ENCODE assay signal across 25 mouse cellular contexts in the genomic region with DNA sequence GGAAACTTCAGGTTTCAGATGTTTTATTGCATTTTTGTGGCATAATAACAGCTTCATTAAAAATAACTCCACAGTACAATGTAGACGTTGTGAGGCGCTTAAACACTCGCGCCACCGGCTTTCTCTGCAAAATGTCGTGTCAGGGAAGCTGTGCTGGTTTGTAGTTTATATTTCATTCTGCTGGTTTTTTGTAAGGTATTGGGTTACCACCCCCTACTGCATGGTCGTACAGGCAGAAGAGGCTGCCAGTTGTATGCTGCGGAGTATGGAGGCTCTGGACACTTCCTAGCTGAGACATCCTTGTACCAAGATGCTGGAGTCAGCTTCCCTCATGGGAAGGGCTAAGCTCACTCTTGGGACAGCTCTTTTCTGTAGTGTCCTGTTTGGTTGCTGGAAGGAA. TPM values are rescaled to one million over a fixed set of nuclear protein-coding genes. Genes with fewer than 3 reads are reported as not detected.
DNase-seq lines count a peak whose midpoint lies in the region; ATAC-seq and TF ChIP-seq lines count a peak whose summit lies in the region.
"Had no signal": no experiment of that assay in that cellular context is flagged by ENCODE, and none has a peak within 500 bp of the region (broad histone marks: within the 10 kb centered on the region; RNA-seq: fewer than 3 reads in every experiment).

No protein-coding gene starts in this region.

- H3K27me3 ChIP-seq in embryonic facial prominence, embryonic 11.5 days (ENCODE audit: control insufficient read depth, insufficient read depth, low read length): no peaks in the 10 kb centered on the region
- H3K27me3 ChIP-seq in embryonic facial prominence, embryonic 10.5 days (replicated peaks; ENCODE audit: low read depth, poor library complexity, severe bottlenecking): no peaks in the 10 kb centered on the region
- no peaks in the 10 kb centered on the region for H3K27me3 ChIP-seq in heart, adult 2 months (ENCODE audit: control insufficient read depth, insufficient read depth, low read length)
- H3K27me3 ChIP-seq in heart, embryonic 12.5 days (replicated peaks): no peaks in the 10 kb centered on the region
- no peaks in the 10 kb centered on the region for H3K27me3 ChIP-seq in lung, postnatal 0 days (replicated peaks; ENCODE audit: insufficient read depth, low read length)
- H3K27me3 ChIP-seq: CH12.LX; embryonic facial prominence, embryonic 15.5 days; forebrain, embryonic 12.5 days; liver, embryonic 12.5 days; midbrain, embryonic 13.5 days had no signal

- no peaks in the 10 kb centered on the region for H3K4me1 ChIP-seq in embryonic facial prominence, embryonic 11.5 days (ENCODE audit: control insufficient read depth, insufficient read depth, low read length)
- peaks cover 8% of the 10 kb centered on the region for H3K4me1 ChIP-seq in embryonic facial prominence, embryonic 10.5 days
- peaks cover 3% of the 10 kb centered on the region for H3K4me1 ChIP-seq in heart, adult 2 months (ENCODE audit: control insufficient read depth, insufficient read depth, low read length)
- no peaks in the 10 kb centered on the region for H3K4me1 ChIP-seq in heart, embryonic 12.5 days (replicated peaks)
- no peaks in the 10 kb centered on the region for H3K4me1 ChIP-seq in lung, postnatal 0 days (ENCODE audit: insufficient read depth, low read depth, low read length)
- peaks cover 3% of the 10 kb centered on the region; the same call in 1 of the 2 replicates for H3K4me1 ChIP-seq in lung, adult 2 months (ENCODE audit: control insufficient read depth, insufficient read depth, low read length)
- H3K4me1 ChIP-seq: embryonic facial prominence, embryonic 15.5 days; forebrain, embryonic 12.5 days; liver, embryonic 12.5 days; midbrain, embryonic 13.5 days had no signal

- no peaks in the 10 kb centered on the region for H3K9me3 ChIP-seq in embryonic facial prominence, embryonic 11.5 days (replicated peaks; ENCODE audit: control insufficient read depth, low read length)
- H3K9me3 ChIP-seq in embryonic facial prominence, embryonic 10.5 days: no peaks in the 10 kb centered on the region
- H3K9me3 ChIP-seq in heart, embryonic 12.5 days (replicated peaks): no peaks in the 10 kb centered on the region
- H3K9me3 ChIP-seq in lung, postnatal 0 days (ENCODE audit: low read length): no peaks in the 10 kb centered on the region
- H3K9me3 ChIP-seq: embryonic facial prominence, embryonic 15.5 days; forebrain, embryonic 12.5 days; liver, embryonic 12.5 days; midbrain, embryonic 13.5 days had no signal

- H3K79me2 ChIP-seq in heart, adult 2 months (replicated peaks; ENCODE audit: control insufficient read depth, insufficient read depth, low read length): no peaks in the 10 kb centered on the region

- no peak overlapping the region for H3K4me2 ChIP-seq in embryonic facial prominence, embryonic 11.5 days (ENCODE audit: low read depth, low read length)
- no peak overlapping the region for H3K4me2 ChIP-seq in heart, embryonic 12.5 days
- no peak overlapping the region for H3K4me2 ChIP-seq in lung, postnatal 0 days (replicated peaks; ENCODE audit: low read depth, low read length)
- H3K4me2 ChIP-seq: embryonic facial prominence, embryonic 15.5 days; forebrain, embryonic 12.5 days; hindbrain, embryonic 14.5 days; liver, embryonic 12.5 days; midbrain, embryonic 13.5 days had no signal

- TF ChIP-seq CTCF in heart, adult 2 months (IDR thresholded peaks at IDR 0.05): no peak
- TF ChIP-seq CTCF in lung, postnatal 0 days (IDR thresholded peaks at IDR 0.05): no peak
- TF ChIP-seq CTCF in lung, adult 2 months (IDR thresholded peaks at IDR 0.05; ENCODE audit: insufficient read depth, low read length): no peak

- H3K36me3 ChIP-seq in embryonic facial prominence, embryonic 11.5 days (replicated peaks; ENCODE audit: control insufficient read depth, insufficient read depth, low read depth, low read length): no peaks in the 10 kb centered on the region
- H3K36me3 ChIP-seq in embryonic facial prominence, embryonic 10.5 days (replicated peaks): no peaks in the 10 kb centered on the region
- H3K36me3 ChIP-seq in heart, adult 2 months (ENCODE audit: control insufficient read depth, insufficient read depth, low read length): no peaks in the 10 kb centered on the region
- no peaks in the 10 kb centered on the region for H3K36me3 ChIP-seq in heart, embryonic 12.5 days
- H3K36me3 ChIP-seq in lung, postnatal 0 days (ENCODE audit: insufficient read depth, low read length): no peaks in the 10 kb centered on the region
- H3K36me3 ChIP-seq: embryonic facial prominence, embryonic 15.5 days; forebrain, embryonic 12.5 days; liver, embryonic 12.5 days; midbrain, embryonic 13.5 days had no signal

- no peak for TF ChIP-seq EP300 in heart, adult 2 months (IDR thresholded peaks at IDR 0.05; ENCODE audit: insufficient read depth, low read depth, low read length)
- TF ChIP-seq EP300 in lung, postnatal 0 days (IDR thresholded peaks at IDR 0.05): no peak

- 65% methylated on average over 8 of the region's 8 CpGs for WGBS in embryonic facial prominence, embryonic 11.5 days
- 77% methylated on average over 8 of the region's 8 CpGs for WGBS in embryonic facial prominence, embryonic 10.5 days
- 78% methylated on average over 8 of the region's 8 CpGs for WGBS in heart, adult 2 months
- 82% methylated on average over 8 of the region's 8 CpGs for WGBS in heart, embryonic 12.5 days
- WGBS in lung, postnatal 0 days: 74% methylated on average over 8 of the region's 8 CpGs
- 78% methylated on average over 8 of the region's 8 CpGs for WGBS in lung, adult 2 months

- DNase-seq in embryonic facial prominence, embryonic 11.5 days (ENCODE audit: low spot score): peak; percentile 4
- no peak for DNase-seq in embryonic facial prominence, embryonic 10.5 days (ENCODE audit: low spot score)
- DNase-seq in heart, adult 2 months: peak; percentile 21 to 24
- no peak for DNase-seq in lung, postnatal 0 days (ENCODE audit: low spot score)
- no peak for DNase-seq in lung, adult 2 months
- DNase-seq in ovary, adult 18-20 months (ENCODE audit: low spot score): no peak
- DNase-seq: adrenal gland, adult 8-10 months; cerebellum, adult 8-10 months; cerebellum, postnatal 36 days; forebrain, postnatal 0 days; layer of hippocampus, postnatal 36 days; left cerebral cortex, postnatal 4 days; liver, postnatal 0 days; right cerebral cortex, adult 18-20 months; spleen, adult 18-20 months; thymus, postnatal 14 days had no signal

- no peak overlapping the region for H3K27ac ChIP-seq in embryonic facial prominence, embryonic 11.5 days (replicated peaks; ENCODE audit: low read depth, low read length)
- no peak overlapping the region for H3K27ac ChIP-seq in embryonic facial prominence, embryonic 10.5 days (replicated peaks)
- H3K27ac ChIP-seq in heart, adult 2 months: peak overlapping the region; percentile 73
- H3K27ac ChIP-seq in heart, embryonic 12.5 days (ENCODE audit: poor library complexity, severe bottlenecking): no peak overlapping the region
- H3K27ac ChIP-seq in lung, postnatal 0 days (ENCODE audit: low read length): no peak overlapping the region
- H3K27ac ChIP-seq: embryonic facial prominence, embryonic 15.5 days; forebrain, embryonic 12.5 days; hindbrain, embryonic 14.5 days; liver, embryonic 12.5 days; macrophage; midbrain, embryonic 13.5 days had no signal

- ATAC-seq in embryonic facial prominence, embryonic 11.5 days (replicated peaks; ENCODE audit: insufficient number of reproducible peaks, low FRiP score, low TSS enrichment, low read depth): no peak
- no peak for ATAC-seq in heart, embryonic 12.5 days (ENCODE audit: insufficient number of reproducible peaks, low FRiP score)
- peak; percentile 38; the same call in 1 of the 2 replicates for ATAC-seq in lung, postnatal 0 days
- ATAC-seq: forebrain, postnatal 0 days; intestine, postnatal 0 days; liver, embryonic 12.5 days; liver, postnatal 0 days; midbrain, embryonic 13.5 days had no signal

- no peak overlapping the region for H3K9ac ChIP-seq in embryonic facial prominence, embryonic 11.5 days (replicated peaks; ENCODE audit: low read length)
- no peak overlapping the region for H3K9ac ChIP-seq in heart, adult 2 months (ENCODE audit: low read depth, low read length)
- no peak overlapping the region for H3K9ac ChIP-seq in heart, embryonic 12.5 days
- no peak overlapping the region for H3K9ac ChIP-seq in lung, postnatal 0 days (replicated peaks; ENCODE audit: low read depth)
- H3K9ac ChIP-seq: embryonic facial prominence, embryonic 15.5 days; forebrain, embryonic 12.5 days; forebrain, postnatal 0 days; hindbrain, embryonic 14.5 days; liver, embryonic 12.5 days; liver, postnatal 0 days; midbrain, embryonic 13.5 days had no signal

- intact Hi-C loops in heart, adult 2 months (cut with DNase I): loop anchor here (1.0 to 5.0 kb wide), 4 partner anchors 35 to 256 kb away; no protein-coding TSS in a partner anchor

- no peak overlapping the region for H3K4me3 ChIP-seq in embryonic facial prominence, embryonic 11.5 days (ENCODE audit: low read depth, low read length)
- H3K4me3 ChIP-seq in embryonic facial prominence, embryonic 10.5 days: no peak overlapping the region
- H3K4me3 ChIP-seq in heart, adult 2 months: no peak overlapping the region
- H3K4me3 ChIP-seq in heart, embryonic 12.5 days: no peak overlapping the region
- no peak overlapping the region for H3K4me3 ChIP-seq in lung, postnatal 0 days (ENCODE audit: low read depth, low read length)
- no peak overlapping the region for H3K4me3 ChIP-seq in lung, adult 2 months (replicated peaks; ENCODE audit: extremely low read depth, low read depth, low read length)
- H3K4me3 ChIP-seq: embryonic facial prominence, embryonic 15.5 days; forebrain, embryonic 12.5 days; liver, embryonic 12.5 days; midbrain, embryonic 13.5 days had no signal

- TF ChIP-seq POLR2A in heart, adult 2 months (IDR thresholded peaks at IDR 0.05; ENCODE audit: insufficient read depth, low read depth, low read length): no peak
- TF ChIP-seq POLR2A in lung, adult 2 months (IDR thresholded peaks at IDR 0.05; ENCODE audit: borderline replicate concordance, extremely low read depth, low read depth, low read length): no peak

RNA-seq across cellular contexts. Expression of gene Arglu1, which starts 46.5 kb away (rescaled TPM):
- 148 and 156 TPM in 2 replicates for polyA plus RNA-seq in embryonic facial prominence, embryonic 11.5 days (2014; fragmentation: Nextera tagmentation; extraction: Ambion mirVana)
- polyA plus RNA-seq in embryonic facial prominence, embryonic 10.5 days (2016; fragmentation: Nextera tagmentation; extraction: Ambion mirVana): 174 and 177 TPM in 2 replicates
- total RNA-seq in heart, adult 2 months (2021): 10 to 100 TPM; 26.3 to 28.8 TPM
- polyA plus RNA-seq in heart, adult 2 months (2012; rRNA removed): 24.0 and 40.7 TPM in 2 replicates
- polyA plus RNA-seq in heart, embryonic 12.5 days (2016; fragmentation: Nextera tagmentation; extraction: Ambion mirVana): 111 TPM in 2 replicates
- polyA plus RNA-seq in lung, postnatal 0 days (2015; fragmentation: Nextera tagmentation; extraction: Ambion mirVana): 126 and 139 TPM in 2 replicates
- 27.3 and 50.2 TPM in 2 replicates for polyA plus RNA-seq in lung, adult 2 months (2012; rRNA removed)

Comparison
In these comparisons a context has a peak if more than half of its experiments do, and no peak if none do; other contexts are left out.
1. DNase-seq: peak in embryonic facial prominence, embryonic 11.5 days (single experiment) and heart, adult 2 months (2 of 2); none in embryonic facial prominence, embryonic 10.5 days (single experiment), lung, postnatal 0 days (single experiment), lung, adult 2 months (single experiment) and ovary, adult 18-20 months (single experiment).